8 mouse cellular contexts compared by ENCODE assay signal in the genomic region with DNA sequence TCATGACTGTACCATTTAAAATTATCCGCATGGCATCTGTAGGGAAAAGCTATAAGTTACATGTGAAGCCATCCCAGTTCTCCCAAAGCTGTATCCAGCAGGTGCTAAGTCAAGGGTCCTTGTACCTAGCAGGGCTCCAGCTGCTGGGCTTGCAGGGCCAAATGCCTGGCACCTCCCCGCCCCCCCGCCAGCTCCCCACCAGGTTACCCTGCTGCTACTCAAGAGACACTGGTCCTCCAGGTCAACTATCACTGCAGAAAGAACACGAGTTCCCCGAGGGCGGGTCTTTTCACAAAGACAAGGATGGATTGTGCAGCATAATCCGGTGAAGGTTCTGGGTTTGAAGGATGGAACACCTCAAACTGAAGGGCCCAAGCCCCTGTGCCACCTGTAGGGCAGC. TPM values are rescaled to one million over a fixed set of nuclear protein-coding genes. Genes with fewer than 3 reads are reported as not detected.
DNase-seq lines count a peak whose midpoint lies in the region; ATAC-seq and TF ChIP-seq lines count a peak whose summit lies in the region.

No protein-coding gene starts in this region.

- no peaks in the 10 kb centered on the region for H3K36me3 ChIP-seq in forebrain, embryonic 11.5 days (ENCODE audit: control insufficient read depth, insufficient read depth, low read length)
- no peaks in the 10 kb centered on the region for H3K36me3 ChIP-seq in limb, embryonic 10.5 days
- no peaks in the 10 kb centered on the region for H3K36me3 ChIP-seq in neural tube, embryonic 14.5 days (ENCODE audit: control insufficient read depth, insufficient read depth, low read length)

- H3K4me2 ChIP-seq in forebrain, embryonic 11.5 days (ENCODE audit: low read depth, low read length, severe bottlenecking) = peak overlapping the region; percentile 91
- H3K4me2 ChIP-seq in neural tube, embryonic 14.5 days (ENCODE audit: low read depth, low read length) = peak overlapping the region; percentile 82

- no peak for DNase-seq in layer of hippocampus, adult 2 months (ENCODE audit: low spot score in 2 of 2)
- no peak for DNase-seq in layer of hippocampus, adult 8-10 months (ENCODE audit: low spot score in 2 of 2)
- peak; percentile 51 for DNase-seq in forebrain, embryonic 11.5 days (ENCODE audit: low spot score)
- DNase-seq in limb, embryonic 10.5 days (ENCODE audit: low spot score) = no peak
- DNase-seq in adipocyte (ENCODE audit: low spot score) = no peak
- DNase-seq in thymus, adult 18-20 months = no peak
- DNase-seq in layer of hippocampus, postnatal 25 days (ENCODE audit: extremely low spot score in 1 of 2, low spot score in 1 of 2) = no peak

- H3K4me1 ChIP-seq in forebrain, embryonic 11.5 days (replicated peaks; ENCODE audit: control insufficient read depth, insufficient read depth, low read length) = no peaks in the 10 kb centered on the region; the same call in 1 of the 2 replicates
- H3K4me1 ChIP-seq in limb, embryonic 10.5 days = peaks cover 24% of the 10 kb centered on the region
- peaks cover 9% of the 10 kb centered on the region; the same call in 1 of the 2 replicates for H3K4me1 ChIP-seq in neural tube, embryonic 14.5 days (ENCODE audit: control insufficient read depth, insufficient read depth, low read length)

- peak overlapping the region; percentile 86 for H3K27ac ChIP-seq in layer of hippocampus, adult 2 months
- H3K27ac ChIP-seq in forebrain, embryonic 11.5 days (ENCODE audit: low read depth, low read length) = no peak overlapping the region
- no peak overlapping the region for H3K27ac ChIP-seq in limb, embryonic 10.5 days
- no peak overlapping the region for H3K27ac ChIP-seq in neural tube, embryonic 14.5 days (ENCODE audit: low read depth, low read length)

- no peak for TF ChIP-seq CTCF in layer of hippocampus, adult 2 months (conservative IDR thresholded peaks at IDR 0.05)

- H3K27me3 ChIP-seq in forebrain, embryonic 11.5 days (ENCODE audit: control insufficient read depth, insufficient read depth, low read length) = peaks cover 27% of the 10 kb centered on the region
- peaks cover 61% of the 10 kb centered on the region for H3K27me3 ChIP-seq in limb, embryonic 10.5 days (ENCODE audit: low read depth, poor library complexity, severe bottlenecking)
- H3K27me3 ChIP-seq in neural tube, embryonic 14.5 days (ENCODE audit: control insufficient read depth, insufficient read depth, low read length) = peaks cover 7% of the 10 kb centered on the region; the same call in 1 of the 2 replicates

- no peaks in the 10 kb centered on the region for H3K9me3 ChIP-seq in forebrain, embryonic 11.5 days (ENCODE audit: control insufficient read depth, low read length)
- H3K9me3 ChIP-seq in limb, embryonic 10.5 days (replicated peaks) = peaks cover 4% of the 10 kb centered on the region; the same call in 1 of the 2 replicates
- no peaks in the 10 kb centered on the region for H3K9me3 ChIP-seq in neural tube, embryonic 14.5 days (ENCODE audit: control insufficient read depth, low read length)

- peak overlapping the region; percentile 64 for H3K4me3 ChIP-seq in layer of hippocampus, adult 2 months
- peak overlapping the region; percentile 62 for H3K4me3 ChIP-seq in forebrain, embryonic 11.5 days (ENCODE audit: low read depth, low read length)
- peak overlapping the region; percentile 66; the same call in 1 of the 2 replicates for H3K4me3 ChIP-seq in limb, embryonic 10.5 days
- peak overlapping the region; percentile 78 for H3K4me3 ChIP-seq in neural tube, embryonic 14.5 days (ENCODE audit: low read depth, low read length)

- ATAC-seq in forebrain, embryonic 11.5 days (replicated peaks; ENCODE audit: low FRiP score) = no peak
- no peak for ATAC-seq in neural tube, embryonic 14.5 days (ENCODE audit: low read depth)

- no peak overlapping the region for H3K9ac ChIP-seq in forebrain, embryonic 11.5 days (ENCODE audit: low read length)
- peak overlapping the region; percentile 69 for H3K9ac ChIP-seq in neural tube, embryonic 14.5 days (replicated peaks; ENCODE audit: low read depth, low read length)

- 35% methylated on average over 7 of the region's 7 CpGs for WGBS in forebrain, embryonic 11.5 days
- WGBS in limb, embryonic 10.5 days = 38% methylated on average over 7 of the region's 7 CpGs
- WGBS in neural tube, embryonic 14.5 days = 40% methylated on average over 7 of the region's 7 CpGs

RNA-seq across cellular contexts. Expression of a gene that starts 25.5 kb away (rescaled TPM):
- 1 to 10 TPM; 6.8 to 6.9 TPM for total RNA-seq in layer of hippocampus, adult 2 months (2021)
- 1 to 10 TPM; 4.6 to 7.3 (median 6.5) TPM for total RNA-seq in layer of hippocampus, adult 8-10 months (2022)
- polyA plus RNA-seq in forebrain, embryonic 11.5 days (2014; fragmentation: Nextera tagmentation; extraction: Ambion mirVana) = 6.3 and 6.7 TPM in 2 replicates
- polyA plus RNA-seq in limb, embryonic 10.5 days (2016; fragmentation: Nextera tagmentation; extraction: Ambion mirVana) = 3.0 and 4.0 TPM in 2 replicates
- polyA plus RNA-seq in neural tube, embryonic 14.5 days (2014; fragmentation: Nextera tagmentation; extraction: Ambion mirVana) = 5.1 and 6.9 TPM in 2 replicates
- 1 to 10 TPM; 6.1 to 6.8 TPM for total RNA-seq in layer of hippocampus, postnatal 25 days (2021)

RNA-seq across cellular contexts. Expression of a gene that starts 25.8 kb away (rescaled TPM):
- total RNA-seq in layer of hippocampus, adult 2 months (2021) = 100 to 1,000 TPM; 102 to 105 TPM
- 10 to 100 TPM; 81.3 to 94.0 (median 88.8) TPM for total RNA-seq in layer of hippocampus, adult 8-10 months (2022)
- polyA plus RNA-seq in forebrain, embryonic 11.5 days (2014; fragmentation: Nextera tagmentation; extraction: Ambion mirVana) = 0.16 and 0.36 TPM in 2 replicates
- 0.09 TPM in 1 of 2 replicates, not detected in the other for polyA plus RNA-seq in limb, embryonic 10.5 days (2016; fragmentation: Nextera tagmentation; extraction: Ambion mirVana)
- 1.5 and 1.7 TPM in 2 replicates for polyA plus RNA-seq in neural tube, embryonic 14.5 days (2014; fragmentation: Nextera tagmentation; extraction: Ambion mirVana)
- total RNA-seq in layer of hippocampus, postnatal 25 days (2021) = 100 to 1,000 TPM in 1 of 2 experiments, 10 to 100 TPM in 1; 92.1 to 104 TPM
